Mouse (Mus musculus) lung, embryonic 15.5 days (tissue): ENCODE measurements around the gene Il1rap. TPM values are rescaled to one million over a fixed set of nuclear protein-coding genes. Genes with fewer than 3 reads are reported as not detected.

Source experiments
- ATAC-seq: fragments of 200-750 bp; cut with Nextera tagmentation; 2 replicates; pipeline ENCODE4 v1.8.0; 2017; ENCODE audit warnings: moderate number of reproducible peaks, borderline replicate concordance; ENCODE audit not compliant: low FRiP score, low TSS enrichment; ENCODE audit errors: extremely low read depth
- H3K27ac ChIP-seq: fragments of 300-500 bp; sonication (generic); 2 replicates; pipeline ENCODE4 v1.5.1; 2015; ENCODE audit warnings: moderate library complexity, mild to moderate bottlenecking, inconsistent platforms
- H3K27me3 ChIP-seq: fragments of 300-500 bp; sonication (generic); 2 replicates; pipeline ENCODE4 v1.6.1; 2015; ENCODE audit warnings: inconsistent platforms
- H3K36me3 ChIP-seq: fragments of 300-500 bp; sonication (generic); 2 replicates; pipeline ENCODE4 v1.6.1; 2015; ENCODE audit warnings: inconsistent platforms
- H3K4me1 ChIP-seq: fragments of 300-500 bp; sonication (generic); 2 replicates; pipeline ENCODE4 v1.6.1; 2015; ENCODE audit warnings: inconsistent platforms
- H3K4me2 ChIP-seq: fragments of 300-500 bp; sonication (generic); 2 replicates; pipeline ENCODE4 v1.6.1; 2015; ENCODE audit warnings: inconsistent platforms, mild to moderate bottlenecking, moderate library complexity
- H3K4me3 ChIP-seq: fragments of 300-500 bp; sonication (generic); 2 replicates; pipeline ENCODE4 v1.5.1; 2015; ENCODE audit warnings: mild to moderate bottlenecking, inconsistent platforms
- H3K9ac ChIP-seq: fragments of 300-500 bp; sonication (generic); 2 replicates; pipeline ENCODE4 v1.6.1; 2015; ENCODE audit warnings: inconsistent platforms
- H3K9me3 ChIP-seq: fragments of 300-500 bp; sonication (generic); 2 replicates; pipeline ENCODE4 v1.6.1; 2016; ENCODE audit warnings: inconsistent platforms
- WGBS: fragments of 180-500 bp; shearing (Covaris S2); methylation state at CpG from one replicate; pipeline ENCODE4 v1.1.7; 2015; 5-methylcytosine and 5-hydroxymethylcytosine counted together
- polyA plus RNA-seq: library from polyadenylated mRNA; unstranded; fragments of >200 nt; fragmentation: Nextera tagmentation; extraction: Ambion mirVana; gene quantifications from 2 replicates; pipeline ENCODE4 v1.2.1, GENCODE M21; 2015

Gene Il1rap
- polyA plus RNA-seq, 1 experiment from 2014 or later, result 12.7 TPM

DNA sequence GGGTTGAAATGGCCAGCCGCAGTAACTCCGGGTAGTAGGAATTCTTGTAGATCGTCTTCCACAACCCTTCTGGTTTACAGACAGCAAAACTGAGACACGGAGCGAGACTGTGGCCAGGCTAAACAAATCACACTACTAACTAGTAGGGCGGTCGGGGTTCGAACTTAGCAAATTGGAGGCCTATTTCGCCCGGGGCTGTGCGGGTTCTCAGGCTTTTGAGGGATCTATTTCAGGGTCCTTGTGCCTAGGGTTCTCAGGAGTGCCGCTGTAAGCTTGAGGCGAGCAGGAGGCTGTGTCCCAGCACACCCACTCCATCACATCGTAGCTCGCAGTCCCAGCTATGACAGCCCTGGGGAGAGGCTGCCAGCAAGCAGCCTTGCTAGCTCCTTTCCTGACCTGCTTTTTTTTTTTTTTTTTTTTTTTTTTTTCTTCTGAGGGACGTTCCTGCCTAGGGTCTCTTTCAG is 441 bp downstream of the Il1rap start:
- Histone ChIP-seq H3K4me2 (peak overlapping the region; percentile 85), H3K27ac (peak overlapping the region; percentile 70; the same call in 1 of the 2 replicates), H3K4me3 (peak overlapping the region; percentile 76), H3K36me3 (no peaks in the 10 kb centered on the region), H3K9ac (peak overlapping the region; percentile 82), H3K27me3 (no peaks in the 10 kb centered on the region), H3K4me1 (peaks cover 6% of the 10 kb centered on the region; the same call in 1 of the 2 replicates), H3K9me3 (no peaks in the 10 kb centered on the region)
- peak; percentile 76 for ATAC-seq
- under 1% methylated on average over 16 of the region's 16 CpGs for WGBS

GRCm38 (mm10) chr16:26585806-26586205 is 4.3 kb downstream of the Il1rap start:
- ATAC-seq, result no peak
- H3K4me3 ChIP-seq, result no peak overlapping the region
- no peak overlapping the region for H3K9ac ChIP-seq
- H3K36me3 ChIP-seq, result no peaks in the 10 kb centered on the region
- no peak overlapping the region for H3K4me2 ChIP-seq
- WGBS, result 84% methylated on average over 5 of the region's 5 CpGs
- peaks cover 6% of the 10 kb centered on the region; the same call in 1 of the 2 replicates for H3K4me1 ChIP-seq
- no peaks in the 10 kb centered on the region for H3K9me3 ChIP-seq
- H3K27me3 ChIP-seq, result no peaks in the 10 kb centered on the region
- no peak overlapping the region for H3K27ac ChIP-seq

DNA sequence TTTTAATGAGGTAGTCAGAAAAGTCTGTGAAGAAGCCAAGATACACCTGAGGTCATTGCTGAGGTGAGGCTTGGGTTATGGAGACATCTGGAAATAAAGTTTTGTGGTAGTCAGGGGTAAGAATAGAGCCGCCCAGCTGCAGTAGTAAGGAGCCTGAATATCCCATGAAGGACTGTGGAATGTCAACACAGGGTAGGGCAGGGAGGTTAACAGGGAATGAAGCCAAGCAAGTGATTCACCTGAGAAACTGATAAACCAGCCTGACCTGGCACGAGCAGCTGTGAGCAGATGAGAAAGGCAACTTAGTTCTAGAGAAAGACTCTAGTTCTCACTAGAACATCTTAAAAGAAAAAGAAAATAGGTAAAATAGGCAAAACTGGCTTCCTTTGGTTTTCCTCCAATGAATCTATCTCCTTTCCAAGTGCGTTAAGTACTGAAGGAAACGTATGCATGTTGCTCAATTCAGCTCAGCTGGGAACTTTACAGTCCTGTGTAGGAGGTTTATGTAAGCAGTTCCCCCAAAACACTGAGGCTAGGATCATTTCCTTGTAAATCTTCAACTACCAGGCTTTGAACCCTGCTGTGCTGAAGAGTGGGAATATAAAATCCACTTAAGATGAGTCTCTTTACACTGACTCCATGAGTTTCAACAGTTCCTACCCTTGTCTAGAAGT is 9.5 kb downstream of the Il1rap start:
- 57% methylated on average over 4 of the region's 4 CpGs for WGBS
- no peak overlapping the region for H3K4me3 ChIP-seq
- no peaks in the 10 kb centered on the region for H3K4me1 ChIP-seq
- no peak overlapping the region for H3K4me2 ChIP-seq
- H3K9ac ChIP-seq, result no peak overlapping the region
- ATAC-seq, result no peak
- H3K36me3 ChIP-seq, result no peaks in the 10 kb centered on the region
- no peak overlapping the region for H3K27ac ChIP-seq
- no peaks in the 10 kb centered on the region for H3K27me3 ChIP-seq
- no peaks in the 10 kb centered on the region for H3K9me3 ChIP-seq

- 29% methylated on average over 7 of the region's 7 CpGs for WGBS
- no peak overlapping the region for H3K4me3 ChIP-seq
- H3K27ac ChIP-seq, result no peak overlapping the region
- H3K27me3 ChIP-seq, result no peaks in the 10 kb centered on the region
- peak; percentile 70; the same call in 1 of the 2 replicates for ATAC-seq
- no peak overlapping the region for H3K4me2 ChIP-seq
- H3K36me3 ChIP-seq, result no peaks in the 10 kb centered on the region
- no peaks in the 10 kb centered on the region for H3K9me3 ChIP-seq
- no peak overlapping the region for H3K9ac ChIP-seq
- H3K4me1 ChIP-seq, result no peaks in the 10 kb centered on the region
Measured at GRCm38 (mm10) chr16:26596440-26596839, 14.9 kb downstream of the Il1rap start.

- no peak overlapping the region for H3K27ac ChIP-seq
- H3K27me3 ChIP-seq, result no peaks in the 10 kb centered on the region
- no peaks in the 10 kb centered on the region for H3K4me1 ChIP-seq
- WGBS, result 46% methylated on average over 7 of the region's 7 CpGs
- ATAC-seq, result peak; percentile 49; the same call in 1 of the 2 replicates
- no peaks in the 10 kb centered on the region for H3K36me3 ChIP-seq
- no peaks in the 10 kb centered on the region for H3K9me3 ChIP-seq
- H3K4me3 ChIP-seq, result no peak overlapping the region
- H3K9ac ChIP-seq, result no peak overlapping the region
- no peak overlapping the region for H3K4me2 ChIP-seq
Measured at GRCm38 (mm10) chr16:26597307-26597706, 15.8 kb downstream of the Il1rap start.

DNA sequence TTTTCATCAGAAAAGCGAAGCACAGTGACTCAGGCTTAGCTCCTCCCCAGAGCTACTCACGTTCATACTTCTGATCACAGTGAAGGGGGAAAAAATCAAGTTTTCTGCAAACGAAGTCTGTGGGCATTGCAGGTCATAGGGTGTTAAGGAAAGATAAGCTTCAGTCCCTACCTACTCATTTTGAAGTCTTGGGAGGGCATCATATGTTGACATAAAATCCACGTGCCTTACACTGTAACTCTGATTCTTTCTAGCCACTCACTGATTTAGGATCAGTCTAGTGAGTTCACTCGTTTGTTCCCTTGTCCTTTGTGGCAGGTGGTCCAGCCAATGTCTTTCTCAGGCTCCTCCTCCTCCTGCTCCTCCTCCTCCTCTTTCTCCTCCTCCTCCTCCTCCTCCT is 17.1 kb downstream of the Il1rap start:
- no peak overlapping the region for H3K9ac ChIP-seq
- H3K4me1 ChIP-seq, result no peaks in the 10 kb centered on the region
- no peaks in the 10 kb centered on the region for H3K27me3 ChIP-seq
- whole genome bisulfite sequencing, result 63% methylated on average over 5 of the region's 5 CpGs
- no peak overlapping the region for H3K4me2 ChIP-seq
- H3K27ac ChIP-seq, result no peak overlapping the region
- no peak for ATAC-seq
- no peak overlapping the region for H3K4me3 ChIP-seq
- H3K36me3 ChIP-seq, result no peaks in the 10 kb centered on the region
- H3K9me3 ChIP-seq, result no peaks in the 10 kb centered on the region

GRCm38 (mm10) chr16:26601482-26601881 is 20.0 kb downstream of the Il1rap start:
- H3K27me3 ChIP-seq, result no peaks in the 10 kb centered on the region
- no peak overlapping the region for H3K27ac ChIP-seq
- H3K4me1 ChIP-seq, result no peaks in the 10 kb centered on the region
- 90% methylated on average over 1 of the region's 1 CpGs for whole genome bisulfite sequencing
- H3K4me2 ChIP-seq, result no peak overlapping the region
- no peak overlapping the region for H3K4me3 ChIP-seq
- no peak for ATAC-seq
- H3K36me3 ChIP-seq, result no peaks in the 10 kb centered on the region
- H3K9ac ChIP-seq, result no peak overlapping the region
- H3K9me3 ChIP-seq, result no peaks in the 10 kb centered on the region

GRCm38 (mm10) chr16:26604621-26605020 is 23.1 kb downstream of the Il1rap start:
- H3K4me1 ChIP-seq, result no peaks in the 10 kb centered on the region
- H3K4me3 ChIP-seq, result no peak overlapping the region
- no peak overlapping the region for H3K4me2 ChIP-seq
- no peak overlapping the region for H3K27ac ChIP-seq
- no peaks in the 10 kb centered on the region for H3K36me3 ChIP-seq
- WGBS, result 82% methylated on average over 3 of the region's 3 CpGs
- no peak overlapping the region for H3K9ac ChIP-seq
- ATAC-seq, result no peak
- no peaks in the 10 kb centered on the region for H3K27me3 ChIP-seq
- H3K9me3 ChIP-seq, result no peaks in the 10 kb centered on the region

GRCm38 (mm10) chr16:26608003-26608402 is 26.5 kb downstream of the Il1rap start:
- Histone ChIP-seq H3K27me3 (no peaks in the 10 kb centered on the region), H3K9ac (no peak overlapping the region), H3K4me2 (no peak overlapping the region), H3K9me3 (no peaks in the 10 kb centered on the region), H3K36me3 (no peaks in the 10 kb centered on the region), H3K27ac (no peak overlapping the region), H3K4me3 (no peak overlapping the region), H3K4me1 (no peaks in the 10 kb centered on the region)
- 90% methylated on average over 2 of the region's 2 CpGs for WGBS
- no peak for ATAC-seq

DNA sequence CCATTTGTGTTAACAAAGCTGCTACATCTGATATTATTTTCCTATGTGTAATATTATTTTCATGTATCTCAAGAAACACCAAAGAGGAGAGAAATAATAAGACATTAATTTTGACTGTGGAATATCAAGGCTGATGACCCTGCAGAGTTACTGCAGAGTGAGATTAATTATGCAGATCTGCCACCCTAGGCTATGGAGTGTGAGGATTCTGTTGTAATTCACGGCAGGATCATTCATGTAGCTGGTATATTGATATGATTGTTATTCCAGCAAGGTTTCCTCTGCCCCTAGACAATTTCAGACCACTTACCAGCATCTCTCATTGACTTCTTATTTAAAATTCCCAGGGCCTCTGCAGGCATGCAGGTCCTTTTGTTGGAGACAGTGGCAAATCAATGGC is 29.0 kb downstream of the Il1rap start:
- Histone ChIP-seq H3K27ac (no peak overlapping the region), H3K4me1 (no peaks in the 10 kb centered on the region), H3K9me3 (no peaks in the 10 kb centered on the region), H3K4me2 (no peak overlapping the region), H3K27me3 (no peaks in the 10 kb centered on the region), H3K36me3 (no peaks in the 10 kb centered on the region), H3K4me3 (no peak overlapping the region), H3K9ac (no peak overlapping the region)
- no peak for ATAC-seq
- 61% methylated on average over 1 of the region's 1 CpGs for WGBS

DNA sequence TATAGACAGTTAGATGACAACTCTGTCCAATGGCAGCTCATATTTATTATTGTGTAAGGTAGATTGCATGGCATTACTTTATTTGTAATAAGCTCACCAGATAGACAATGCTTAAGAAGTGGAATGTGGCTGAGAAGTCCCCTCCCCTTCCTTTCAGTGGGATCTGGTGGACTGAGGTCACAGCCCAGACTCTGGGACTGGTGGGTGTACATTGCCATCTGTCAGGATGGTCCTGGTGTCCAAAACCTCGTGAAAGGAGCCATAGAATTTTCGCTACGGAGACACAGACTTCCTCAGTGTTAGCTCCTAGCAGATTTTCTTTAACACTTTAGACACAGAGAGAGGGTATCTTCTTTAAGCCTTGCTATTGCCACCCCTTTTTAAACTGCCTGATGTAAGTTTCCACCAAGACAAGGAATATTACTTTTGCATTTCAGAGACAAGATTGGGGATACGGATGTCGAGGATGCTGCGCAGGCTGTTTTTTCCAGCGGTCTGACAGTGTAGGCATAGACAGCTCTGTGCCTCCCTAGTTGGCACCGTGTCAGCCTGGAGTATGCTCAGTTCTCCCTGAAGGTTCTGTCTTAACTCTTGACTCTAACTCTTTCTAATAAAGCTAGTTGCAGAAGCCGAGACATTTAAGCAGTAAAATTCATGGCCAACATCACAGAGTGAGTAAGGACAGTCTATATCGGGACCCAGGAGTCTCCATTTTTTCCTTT is 31.2 kb downstream of the Il1rap start:
- Histone ChIP-seq H3K4me1 (no peaks in the 10 kb centered on the region), H3K27me3 (no peaks in the 10 kb centered on the region), H3K9ac (no peak overlapping the region), H3K4me3 (no peak overlapping the region), H3K36me3 (no peaks in the 10 kb centered on the region), H3K4me2 (no peak overlapping the region), H3K9me3 (no peaks in the 10 kb centered on the region), H3K27ac (no peak overlapping the region)
- no peak for ATAC-seq
- 79% methylated on average over 10 of the region's 10 CpGs for WGBS

DNA sequence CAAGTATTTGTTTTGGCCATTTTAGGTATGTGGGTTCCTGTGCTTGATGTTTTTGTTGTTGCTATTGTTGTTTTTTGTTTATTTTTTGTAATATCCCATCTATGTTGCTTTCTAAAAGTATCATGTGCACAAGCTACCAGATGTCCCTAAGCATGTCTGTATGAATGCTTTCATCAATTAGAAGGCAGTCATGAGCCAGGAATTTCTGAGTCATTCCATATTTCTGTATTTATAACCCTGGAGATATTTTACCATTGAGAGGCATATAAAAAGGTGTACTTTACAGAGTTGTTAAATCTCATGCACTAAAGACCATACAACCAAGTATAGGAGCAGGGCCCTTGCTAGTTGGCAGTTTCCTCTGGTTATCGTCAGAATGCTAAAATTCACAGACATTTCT is 41.6 kb downstream of the Il1rap start:
- no peak for ATAC-seq
- Histone ChIP-seq H3K9me3 (no peaks in the 10 kb centered on the region), H3K4me1 (no peaks in the 10 kb centered on the region), H3K27ac (no peak overlapping the region), H3K9ac (no peak overlapping the region), H3K36me3 (no peaks in the 10 kb centered on the region), H3K4me2 (no peak overlapping the region), H3K4me3 (no peak overlapping the region), H3K27me3 (no peaks in the 10 kb centered on the region)
- WGBS, result 63% methylated on average over 1 of the region's 1 CpGs
